Mouse (Mus musculus) myocyte (in vitro differentiated cells): ENCODE measurements around the gene Hnrnpl.

Experiments used
- E2F4 ChIP-seq: IDR thresholded peaks from one replicate; pipeline ENCODE4 v1.6.1; 2011; ENCODE audit warnings: mild to moderate bottlenecking, control low read depth, moderate library complexity; ENCODE audit not compliant: insufficient read depth
- POLR2A ChIP-seq: IDR thresholded peaks from one replicate; pipeline ENCODE4 v1.6.1; 2011; ENCODE audit warnings: low read depth, mild to moderate bottlenecking, control low read depth, moderate library complexity; ENCODE audit not compliant: insufficient read length
- TCF12 ChIP-seq: IDR thresholded peaks from one replicate; pipeline ENCODE4 v1.6.1; 2011; ENCODE audit warnings: mild to moderate bottlenecking, control low read depth; ENCODE audit not compliant: poor library complexity, insufficient read depth, severe bottlenecking
- USF1 ChIP-seq: IDR thresholded peaks from one replicate; pipeline ENCODE4 v1.6.1; 2011; ENCODE audit warnings: low read depth, mild to moderate bottlenecking, control low read depth, moderate library complexity

DNA sequence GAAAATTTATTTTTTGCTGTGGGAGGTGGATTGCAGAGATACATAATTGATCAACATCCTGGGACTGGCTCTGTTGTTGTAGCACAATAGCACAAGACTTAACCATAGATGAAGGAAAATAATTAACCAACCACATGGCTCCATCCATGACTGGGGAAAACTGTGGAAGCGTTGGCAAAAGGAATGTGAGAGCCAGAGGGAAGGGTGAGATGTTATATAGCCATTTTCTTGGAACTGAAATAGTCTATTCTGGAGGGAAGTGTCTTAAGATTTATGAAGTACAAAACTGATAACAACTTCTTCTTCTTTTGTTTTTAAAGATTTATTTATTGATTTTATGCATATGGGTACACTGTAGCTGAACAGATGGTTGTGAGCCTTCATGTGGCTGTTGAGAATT is 38.9 kb downstream of the Hnrnpl start:
- TF ChIP-seq POLR2A (no peak), TCF12 (no peak), USF1 (no peak), E2F4 (no peak)
